Mouse (Mus musculus) right cerebral cortex, postnatal 14 days (tissue): ENCODE data around the gene Car5a.
A peak's percentile ranks its signal among the peaks of the same experiment; 100 is the strongest.

Source experiments
- DNase-seq: peaks from one replicate; pipeline ENCODE4 v3.0.0; 2022

Car5a gene

GRCm38 (mm10) chr8:121954981-121955555 is 10.4 kb upstream of the Car5a start:
- DNase-seq: no peak

GRCm38 (mm10) chr8:121953821-121954545 is 9.3 kb upstream of the Car5a start:
- DNase-seq: no peak

GRCm38 (mm10) chr8:121952800-121953199 is 8.1 kb upstream of the Car5a start:
- no peak for DNase-seq

GRCm38 (mm10) chr8:121952122-121952521 is 7.4 kb upstream of the Car5a start:
- DNase-seq: no peak

- no peak for DNase-seq
Measured at GRCm38 (mm10) chr8:121951656-121952009, 6.9 kb upstream of the Car5a start.

- peak; percentile 76 for DNase-seq
Measured at GRCm38 (mm10) chr8:121950749-121951655, 6.3 kb upstream of the Car5a start.

- DNase-seq: peak; percentile 98
Measured at GRCm38 (mm10) chr8:121949941-121950748, 5.4 kb upstream of the Car5a start.

GRCm38 (mm10) chr8:121949222-121949800 is 4.6 kb upstream of the Car5a start, which contains the start of gene Banp:
TSS of gene Banp (plus strand) at chr8:121949750.
- no peak for DNase-seq

- DNase-seq: no peak
Measured at GRCm38 (mm10) chr8:121948321-121949145, 3.8 kb upstream of the Car5a start.

- DNase-seq: peak; percentile 86
Measured at GRCm38 (mm10) chr8:121947753-121948141, 3.0 kb upstream of the Car5a start.

- no peak for DNase-seq
Measured at GRCm38 (mm10) chr8:121947047-121947752, 2.5 kb upstream of the Car5a start.

- DNase-seq: no peak
Measured at GRCm38 (mm10) chr8:121946351-121946750, 1.6 kb upstream of the Car5a start.

GRCm38 (mm10) chr8:121943716-121944115 is 988 bp downstream of the Car5a start:
- DNase-seq: no peak

GRCm38 (mm10) chr8:121943057-121943540 is 1.6 kb downstream of the Car5a start:
- DNase-seq: no peak

- no peak for DNase-seq
Measured at GRCm38 (mm10) chr8:121938732-121939131, 6.0 kb downstream of the Car5a start.

GRCm38 (mm10) chr8:121936391-121936790 is 8.3 kb downstream of the Car5a start:
- DNase-seq: no peak

- peak; percentile 75 for DNase-seq
Measured at GRCm38 (mm10) chr8:121935341-121936294, 9.1 kb downstream of the Car5a start.

GRCm38 (mm10) chr8:121934923-121935322 is 9.8 kb downstream of the Car5a start:
- DNase-seq: no peak

- DNase-seq: no peak
Measured at GRCm38 (mm10) chr8:121934506-121934905, 10.2 kb downstream of the Car5a start.
